Mouse (Mus musculus) CH12.LX (cell line): ENCODE measurements around the gene Sptb. TPM values are rescaled to one million over a fixed set of nuclear protein-coding genes. Genes with fewer than 3 reads are reported as not detected.

ENCODE experiments used
- DNase-seq: peaks from one replicate; pipeline ENCODE4 v3.0.0-alpha.2; 2013; ENCODE audit errors: extremely low read depth
- H3K27ac ChIP-seq: 2 replicates; pipeline ENCODE4 v1.5.1; 2012; ENCODE audit warnings: low read depth, mild to moderate bottlenecking, control low read depth, moderate library complexity; ENCODE audit not compliant: insufficient read depth
- H3K27me3 ChIP-seq: replicated peaks from 2 replicates; pipeline ENCODE3; 2012; ENCODE audit warnings: inconsistent platforms
- H3K36me3 ChIP-seq, 2 experiments: replicated peaks in 1 of 2; 2 replicates each; pipeline versions ENCODE3 to v1.6.1; 2012; ENCODE audit warnings: inconsistent platforms in 1 of 2, low read length in 1 of 2, mild to moderate bottlenecking in 1 of 2, mixed read lengths in 1 of 2, moderate library complexity in 1 of 2; ENCODE audit not compliant: control insufficient read depth in 1 of 2, insufficient read depth in 1 of 2
- H3K4me1 ChIP-seq, 2 experiments: 2 replicates each; pipeline ENCODE4 v1.6.1; 2012; ENCODE audit warnings: inconsistent platforms in 1 of 2, moderate library complexity in 1 of 2; ENCODE audit not compliant: insufficient read depth in 2 of 2, control insufficient read depth in 1 of 2
- H3K4me2 ChIP-seq: 2 replicates; pipeline ENCODE4 v1.6.1; 2012; ENCODE audit warnings: low read depth, mild to moderate bottlenecking, control low read depth; ENCODE audit not compliant: poor library complexity, insufficient read depth, severe bottlenecking
- H3K4me3 ChIP-seq, 3 experiments: fragments of 150-350 bp in 1 of 3; sonication (generic) in 1 of 3; replicated peaks in 1 of 3; 2 replicates each; pipeline versions ENCODE3 to v1.5.1; 2011 to 2012; ENCODE audit warnings: low read depth in 2 of 3, low read length in 2 of 3, mild to moderate bottlenecking in 2 of 3, moderate library complexity in 2 of 3, control low read depth in 1 of 3, improper control_type of control experiment in 1 of 3, inconsistent platforms in 1 of 3, mixed read lengths in 1 of 3; ENCODE audit not compliant: poor library complexity in 1 of 3
- H3K79me2 ChIP-seq: replicated peaks from 2 replicates; pipeline ENCODE4 v1.6.1; 2012; ENCODE audit warnings: mild to moderate bottlenecking, moderate library complexity; ENCODE audit not compliant: control insufficient read depth, poor library complexity, insufficient read depth, severe bottlenecking; ENCODE audit errors: extremely low read depth
- H3K9ac ChIP-seq: 2 replicates; pipeline ENCODE4 v1.6.1; 2012; ENCODE audit warnings: low read depth, mild to moderate bottlenecking, control low read depth, moderate library complexity; ENCODE audit not compliant: insufficient read depth
- H3K9me3 ChIP-seq: replicated peaks from 2 replicates; pipeline ENCODE3; 2012; ENCODE audit warnings: low read length, inconsistent platforms, mixed read lengths
- CHD2 ChIP-seq: IDR thresholded peaks from 2 replicates; pipeline ENCODE4 v1.6.1; 2011; ENCODE audit warnings: low read length, improper control_type of control experiment
- CTCF ChIP-seq, 2 experiments: IDR thresholded peaks in 1 of 2; conservative IDR thresholded peaks in 1 of 2; 2 replicates each; pipeline ENCODE4 v1.5.1; 2011 to 2012; ENCODE audit warnings: low read depth in 2 of 2, low read length in 2 of 2, improper control_type of control experiment in 1 of 2, inconsistent platforms in 1 of 2, mild to moderate bottlenecking in 1 of 2, moderate library complexity in 1 of 2
- ELF1 ChIP-seq: IDR thresholded peaks from 2 replicates; pipeline ENCODE4 v1.6.1; 2014; ENCODE audit warnings: low read depth, mild to moderate bottlenecking, inconsistent platforms, low read length, improper control_type of control experiment
- HCFC1 ChIP-seq: IDR thresholded peaks from 2 replicates; pipeline ENCODE4 v1.6.1; 2012; ENCODE audit warnings: low read depth, mild to moderate bottlenecking, inconsistent platforms, low read length, improper control_type of control experiment
- JUND ChIP-seq: conservative IDR thresholded peaks from 2 replicates; pipeline ENCODE4 v1.6.1; 2011; ENCODE audit warnings: low read depth, low read length, improper control_type of control experiment
- KAT2A ChIP-seq: IDR thresholded peaks from 2 replicates; pipeline ENCODE4 v1.6.1; 2012; ENCODE audit warnings: low read length, improper control_type of control experiment, inconsistent platforms; ENCODE audit not compliant: insufficient replicate concordance
- MAFK ChIP-seq: IDR thresholded peaks from 2 replicates; pipeline ENCODE4 v1.6.1; 2011; ENCODE audit warnings: low read length, improper control_type of control experiment; ENCODE audit not compliant: insufficient replicate concordance
- MEF2A ChIP-seq: IDR thresholded peaks from 2 replicates; pipeline ENCODE4 v1.6.1; 2014; ENCODE audit warnings: low read depth, mild to moderate bottlenecking, inconsistent platforms, low read length, improper control_type of control experiment, borderline replicate concordance
- MXI1 ChIP-seq: IDR thresholded peaks from 2 replicates; pipeline ENCODE4 v1.6.1; 2011; ENCODE audit warnings: mild to moderate bottlenecking, low read depth, low read length, improper control_type of control experiment
- MYC ChIP-seq: IDR thresholded peaks from 2 replicates; pipeline ENCODE4 v1.6.1; 2011; ENCODE audit warnings: low read depth, mild to moderate bottlenecking, improper control_type of control experiment, low read length
- NELFE ChIP-seq: IDR thresholded peaks from 2 replicates; pipeline ENCODE4 v1.6.1; 2011; ENCODE audit warnings: low read depth, low read length, improper control_type of control experiment
- NRF1 ChIP-seq: IDR thresholded peaks from 2 replicates; pipeline ENCODE4 v1.6.1; 2014; ENCODE audit warnings: low read depth, mild to moderate bottlenecking, inconsistent platforms, low read length, improper control_type of control experiment, moderate library complexity
- PAX5 ChIP-seq: IDR thresholded peaks from 2 replicates; pipeline ENCODE4 v1.6.1; 2012; ENCODE audit warnings: low read length, inconsistent platforms, mixed read lengths
- POLR2AphosphoS2 ChIP-seq: IDR thresholded peaks from 2 replicates; pipeline ENCODE4 v1.6.1; 2011; ENCODE audit warnings: low read depth, low read length, improper control_type of control experiment
- RAD21 ChIP-seq: IDR thresholded peaks from 2 replicates; pipeline ENCODE4 v1.6.1; 2011; ENCODE audit warnings: low read depth, mild to moderate bottlenecking, low read length, improper control_type of control experiment, moderate library complexity
- SIN3A ChIP-seq: IDR thresholded peaks from 2 replicates; pipeline ENCODE4 v1.6.1; 2012; ENCODE audit warnings: low read length, improper control_type of control experiment, inconsistent platforms
- SMC3 ChIP-seq: IDR thresholded peaks from 2 replicates; pipeline ENCODE4 v1.6.1; 2011; ENCODE audit warnings: low read depth, low read length, improper control_type of control experiment
- TBP ChIP-seq: conservative IDR thresholded peaks from 2 replicates; pipeline ENCODE4 v1.6.1; 2011; ENCODE audit warnings: low read depth, low read length, improper control_type of control experiment
- UBTF ChIP-seq: IDR thresholded peaks from 2 replicates; pipeline ENCODE4 v1.6.1; 2012; ENCODE audit warnings: low read depth, mild to moderate bottlenecking, inconsistent platforms, low read length, improper control_type of control experiment, moderate library complexity
- USF1 ChIP-seq: IDR thresholded peaks from 2 replicates; pipeline ENCODE4 v1.6.1; 2014; ENCODE audit warnings: low read depth, mild to moderate bottlenecking, inconsistent platforms, low read length, improper control_type of control experiment
- USF2 ChIP-seq: conservative IDR thresholded peaks from 2 replicates; pipeline ENCODE4 v1.6.1; 2011; ENCODE audit warnings: low read depth, low read length, improper control_type of control experiment
- ZKSCAN1 ChIP-seq: IDR thresholded peaks from 2 replicates; pipeline ENCODE4 v1.6.1; 2012; ENCODE audit warnings: low read depth, inconsistent platforms, low read length, improper control_type of control experiment, borderline replicate concordance
- ZMIZ1 ChIP-seq: IDR thresholded peaks from 2 replicates; pipeline ENCODE4 v1.6.1; 2012; ENCODE audit warnings: low read depth, mild to moderate bottlenecking, inconsistent platforms, low read length, improper control_type of control experiment
- ZNF384 ChIP-seq: IDR thresholded peaks from 2 replicates; pipeline ENCODE4 v1.6.1; 2012; ENCODE audit warnings: low read depth, low read length, improper control_type of control experiment, inconsistent platforms
- dilution Hi-C: fragments of 300-500 bp; cut with MboI; formaldehyde crosslinking; loops from 2 replicates; pipeline ENCODE4 v1.14.3; 2020; ENCODE audit warnings: low sequenced_read_pairs; ENCODE audit not compliant: extremely low pct_unique_long_range_greater_than_20kb, extremely low pct_ligation_motif_present
- in situ Hi-C: fragments of 300-500 bp; cut with MboI; formaldehyde crosslinking; loops from 3 replicates; pipeline ENCODE4 v1.14.3; 2019; ENCODE audit warnings: low sequenced_read_pairs, low pct_ligation_motif_present, low pct_unique_long_range_greater_than_20kb, mixed read lengths
- polyA plus RNA-seq: library from polyadenylated mRNA; unstranded; fragments of >175 nt; gene quantifications from 2 replicates; pipeline ENCODE4 v1.2.1, GENCODE M21; 2012; ENCODE audit warnings: low read depth; ENCODE audit not compliant: insufficient read length
- total RNA-seq, 2 experiments: library from RNA; depleted of rRNA; stranded (reverse); fragments of 300-350 nt in 1 of 2; fragments of >200 nt in 1 of 2; gene quantifications; 2 replicates each; pipeline ENCODE4 v1.2.3; 2012 to 2014

Gene Sptb
- total and polyA plus RNA-seq, 3 experiments: 0.03 to 0.04 (median 0.04) TPM

GRCm38 (mm10) chr12:76605837-76606236, 104.5 kb downstream of the Sptb start:
- dilution Hi-C loops (no loop called here), in situ Hi-C loops (no loop called here)
- no peak for DNase-seq
- Histone ChIP-seq H3K36me3 (no peaks in the 10 kb centered on the region), H3K4me2 (no peak overlapping the region), H3K27ac (no peak overlapping the region), H3K79me2 (no peaks in the 10 kb centered on the region), H3K27me3 (peaks cover 33% of the 10 kb centered on the region), H3K4me1 (no peaks in the 10 kb centered on the region), H3K9ac (no peak overlapping the region), H3K9me3 (no peaks in the 10 kb centered on the region), H3K4me3 (no peak overlapping the region)
- TF ChIP-seq SMC3 (peak; percentile 18; the same call in 1 of the 2 replicates), TBP (no peak), ZNF384 (no peak), CTCF (conservative IDR thresholded peaks at IDR 0.05 in 1 of 2, IDR thresholded peaks at IDR 0.05 in 1 of 2; ENCODE audit: low read depth in 2 of 2, low read length in 2 of 2) (peak in 1 of 2 experiments; percentile 34; a peak in 1 of 4 replicates), NELFE (no peak)

GRCm38 (mm10) chr12:76604546-76604945, 105.8 kb downstream of the Sptb start:
- H3K9ac ChIP-seq: no peak overlapping the region
- no peaks in the 10 kb centered on the region for H3K79me2 ChIP-seq
- in situ Hi-C loops (no loop called here), dilution Hi-C loops (no loop called here)
- H3K4me3 ChIP-seq: no peak overlapping the region
- H3K27me3 ChIP-seq: peaks cover 36% of the 10 kb centered on the region
- H3K27ac ChIP-seq: no peak overlapping the region
- no peaks in the 10 kb centered on the region for H3K36me3 ChIP-seq
- no peak overlapping the region for H3K4me2 ChIP-seq
- no peaks in the 10 kb centered on the region for H3K4me1 ChIP-seq
- no peaks in the 10 kb centered on the region for H3K9me3 ChIP-seq
- DNase-seq: no peak
- TF ChIP-seq KAT2A (no peak), UBTF (no peak), ZKSCAN1 (no peak), RAD21 (no peak), POLR2AphosphoS2 (no peak), CHD2 (no peak), JUND (no peak)

GRCm38 (mm10) chr12:76603779-76604178, 106.6 kb downstream of the Sptb start:
- in situ Hi-C loops (no loop called here), dilution Hi-C loops (no loop called here)
- H3K79me2 ChIP-seq: no peaks in the 10 kb centered on the region
- H3K4me1 ChIP-seq: no peaks in the 10 kb centered on the region
- H3K36me3 ChIP-seq: no peaks in the 10 kb centered on the region
- no peak overlapping the region for H3K9ac ChIP-seq
- no peak for DNase-seq
- no peaks in the 10 kb centered on the region for H3K9me3 ChIP-seq
- no peak overlapping the region for H3K4me2 ChIP-seq
- no peak overlapping the region for H3K4me3 ChIP-seq
- no peak overlapping the region for H3K27ac ChIP-seq
- peaks cover 34% of the 10 kb centered on the region for H3K27me3 ChIP-seq
- TF ChIP-seq SIN3A: no peak
- no peak for TF ChIP-seq USF1
- no peak for TF ChIP-seq MEF2A
- TF ChIP-seq MYC: no peak
- no peak for TF ChIP-seq MXI1
- TF ChIP-seq USF2: no peak
- no peak for TF ChIP-seq HCFC1
- no peak for TF ChIP-seq ZMIZ1
- no peak for TF ChIP-seq ELF1
- no peak for TF ChIP-seq NRF1
- TF ChIP-seq MAFK: no peak
- no peak for TF ChIP-seq UBTF
- TF ChIP-seq RAD21: no peak
- TF ChIP-seq PAX5: no peak
- no peak for TF ChIP-seq SMC3
- TF ChIP-seq CHD2: no peak
- TF ChIP-seq KAT2A: no peak
